Mouse (Mus musculus) olfactory bulb, adult 2 months (tissue): ENCODE measurements at regions not wholly inside any gene's neighbourhood (a gene's known extent, or its start where the extent isn't known, plus 50 kb on each side); places are given as distances from the start of the nearest gene placed in this dataset.

ENCODE experiments used
- H3K27ac ChIP-seq: fragments of 200-500 bp; 2 replicates; pipeline ENCODE4 v1.5.1; 2012; ENCODE audit warnings: low read depth, low read length; ENCODE audit not compliant: insufficient read depth
- H3K4me1 ChIP-seq: fragments of 200-500 bp; 2 replicates; pipeline ENCODE4 v1.6.1; 2012; ENCODE audit warnings: low read length; ENCODE audit not compliant: control insufficient read depth, insufficient read depth
- H3K4me3 ChIP-seq: fragments of 200-500 bp; 2 replicates; pipeline ENCODE4 v1.5.1; 2012; ENCODE audit warnings: mild to moderate bottlenecking, low read depth, low read length, moderate library complexity; ENCODE audit not compliant: insufficient read depth
- CTCF ChIP-seq: fragments of 200-500 bp; IDR thresholded peaks from 2 replicates; pipeline ENCODE4 v1.5.1; 2012; ENCODE audit warnings: low read depth, mild to moderate bottlenecking, low read length, moderate library complexity; ENCODE audit not compliant: insufficient read depth
- POLR2A ChIP-seq: fragments of 200-500 bp; IDR thresholded peaks from 2 replicates; pipeline ENCODE4 v1.6.1; 2012; ENCODE audit warnings: mild to moderate bottlenecking, low read depth, low read length, moderate library complexity; ENCODE audit not compliant: insufficient read depth
- WGBS: fragments of 180-500 bp; shearing (Covaris S2); methylation state at CpG from one replicate; pipeline ENCODE4 v1.1.7; 2018; 5-methylcytosine and 5-hydroxymethylcytosine counted together

DNA sequence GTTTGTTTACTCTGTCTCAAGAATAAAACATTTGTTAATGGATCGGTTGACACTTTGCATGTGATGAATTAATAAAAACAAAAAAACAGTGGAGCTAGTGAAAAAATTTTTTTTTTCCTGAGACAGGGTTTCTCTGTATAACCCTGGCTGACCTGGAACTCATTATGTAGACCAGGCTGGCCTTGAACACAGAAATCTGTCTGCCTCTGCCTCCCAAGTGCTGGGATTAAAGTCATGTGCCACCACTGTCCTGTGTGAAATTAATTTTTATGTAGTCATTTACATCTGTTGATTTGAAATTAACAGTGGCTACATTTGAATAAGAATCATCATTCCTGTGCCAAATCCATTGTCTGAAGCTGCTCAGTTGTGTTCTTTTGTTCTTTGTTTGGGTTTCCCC, 2050.4 kb downstream of the A830018L16Rik start:
- no peak overlapping the region for H3K27ac ChIP-seq
- no peak overlapping the region for H3K4me3 ChIP-seq
- H3K4me1 ChIP-seq, result no peaks in the 10 kb centered on the region
- TF ChIP-seq CTCF, result no peak
- no peak for TF ChIP-seq POLR2A
- 96% methylated on average over 1 of the region's 1 CpGs for WGBS

DNA sequence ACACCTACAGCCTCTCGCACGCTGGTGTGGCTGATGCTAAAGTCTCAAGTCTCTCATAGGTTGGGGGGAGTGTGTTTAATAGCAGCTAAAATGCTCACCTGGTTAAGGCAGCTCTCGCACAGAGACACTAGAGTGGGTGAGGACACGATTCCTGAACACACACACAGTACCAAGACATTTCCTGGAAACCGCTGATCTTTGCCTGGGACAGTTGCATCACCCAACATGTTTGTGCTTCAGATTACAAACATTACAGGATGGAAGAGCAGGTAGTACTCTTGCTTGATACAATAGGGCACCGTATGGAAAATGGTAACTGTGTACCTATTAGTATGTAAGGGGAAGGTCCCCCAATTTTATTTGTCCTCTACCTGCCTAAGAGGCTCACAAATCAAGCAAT, 2053.3 kb downstream of the A830018L16Rik start:
- WGBS, result 88% methylated on average over 6 of the region's 6 CpGs
- no peak overlapping the region for H3K27ac ChIP-seq

DNA sequence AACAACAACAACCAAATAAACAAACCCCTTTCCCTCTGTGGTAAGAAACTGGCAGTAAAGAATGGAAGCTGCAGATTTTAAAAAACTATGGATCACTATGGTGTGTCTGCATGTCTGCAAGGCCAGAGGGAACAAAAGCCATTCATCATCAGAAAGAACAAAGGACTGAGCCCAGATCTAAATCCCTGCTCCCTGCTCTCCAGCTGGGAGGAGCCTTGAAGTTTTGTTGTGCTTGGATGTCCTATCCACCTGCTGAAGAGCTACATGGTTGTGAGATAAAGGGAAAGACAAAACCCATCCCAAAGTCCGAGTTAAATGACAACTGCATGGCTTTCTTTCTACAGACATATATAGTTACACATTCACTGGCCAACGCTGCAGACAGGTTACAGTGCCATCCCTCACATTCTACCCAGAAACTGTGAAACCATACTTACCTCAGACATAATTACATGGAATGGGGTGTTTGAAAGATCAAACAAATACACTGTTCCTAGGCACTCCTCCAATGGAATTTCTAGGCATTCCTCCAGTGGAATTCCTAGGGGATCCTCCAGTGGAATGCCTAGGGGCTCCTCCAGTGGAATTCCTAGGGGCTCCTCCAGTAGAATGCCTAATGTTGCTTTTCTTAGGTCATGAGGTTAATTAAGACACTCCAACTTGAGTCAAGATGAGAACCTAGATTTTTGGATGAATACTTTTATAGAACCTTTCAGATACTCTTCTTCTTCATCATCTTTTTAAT, 2054.2 kb downstream of the A830018L16Rik start:
- Histone ChIP-seq H3K27ac (no peak overlapping the region), H3K4me3 (no peak overlapping the region), H3K4me1 (no peaks in the 10 kb centered on the region)
- TF ChIP-seq CTCF (no peak), POLR2A (no peak)
- WGBS, result 45% methylated on average over 2 of the region's 2 CpGs

More for the DNA sequence above, 2053.3 kb downstream of the A830018L16Rik start:
- Histone ChIP-seq H3K4me1 (no peaks in the 10 kb centered on the region), H3K4me3 (no peak overlapping the region)
- no peak for TF ChIP-seq POLR2A
- no peak for TF ChIP-seq CTCF

DNA sequence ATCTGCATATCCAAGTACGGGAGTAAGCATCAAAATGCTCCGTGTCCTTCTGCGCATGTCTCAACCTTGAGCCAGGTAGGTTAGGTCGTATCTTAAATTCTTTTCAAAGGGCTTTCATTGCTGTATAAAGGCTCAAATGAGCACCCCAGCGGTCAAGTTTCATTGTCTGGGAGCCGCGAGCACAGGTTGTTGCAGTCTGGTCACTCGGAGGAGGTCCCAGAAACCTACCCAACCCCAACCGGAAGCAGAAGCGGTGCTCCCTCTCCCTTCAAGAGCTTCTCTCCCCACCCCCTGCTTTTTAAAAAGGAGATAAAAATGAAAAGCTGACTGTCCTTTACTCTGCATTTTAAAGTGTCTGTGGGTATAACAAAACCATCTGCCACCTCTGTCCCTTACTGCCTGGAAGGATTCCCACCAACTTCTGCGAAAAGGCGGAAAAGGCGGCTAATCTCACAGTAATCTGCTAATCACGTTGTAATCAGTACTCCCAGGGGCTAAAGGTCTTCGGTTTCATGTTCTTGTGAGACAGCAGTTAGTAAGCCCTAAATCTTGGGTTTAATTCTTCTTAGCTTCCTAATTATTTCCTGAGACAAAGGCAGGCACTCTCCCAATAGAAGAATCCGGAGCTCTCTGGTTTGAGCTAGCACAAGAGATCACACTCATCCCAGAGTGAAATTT, 2081.0 kb downstream of the A830018L16Rik start:
- TF ChIP-seq POLR2A (no peak), CTCF (no peak)
- 27% methylated on average over 16 of the region's 16 CpGs for WGBS
- no peak overlapping the region for H3K4me3 ChIP-seq

DNA sequence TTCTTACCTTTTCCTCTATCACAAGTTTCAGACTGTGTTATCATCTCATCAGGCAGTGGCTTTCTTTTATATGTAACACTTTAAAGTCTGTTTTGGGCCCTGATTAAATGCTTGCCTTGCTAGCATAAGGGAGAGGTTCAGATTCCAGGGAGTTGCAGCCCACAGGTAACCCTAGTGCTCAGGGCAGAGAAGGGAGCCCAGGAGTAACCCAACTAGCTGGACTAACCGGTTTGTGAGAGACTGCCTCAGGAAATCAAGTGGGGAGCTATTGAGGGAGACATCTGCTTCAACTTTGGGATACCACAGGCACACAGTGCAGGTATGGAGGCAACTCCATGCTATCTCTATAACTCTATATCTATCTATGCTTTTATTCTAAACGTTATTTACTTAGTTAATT, 2082.5 kb downstream of the A830018L16Rik start:
- 40% methylated on average over 2 of the region's 2 CpGs for WGBS
- H3K4me1 ChIP-seq, result no peaks in the 10 kb centered on the region
- H3K4me3 ChIP-seq, result no peak overlapping the region
- no peak for TF ChIP-seq POLR2A
- no peak overlapping the region for H3K27ac ChIP-seq

More for the DNA sequence above, 2081.0 kb downstream of the A830018L16Rik start:
- Histone ChIP-seq H3K27ac (no peak overlapping the region), H3K4me1 (no peaks in the 10 kb centered on the region)

DNA sequence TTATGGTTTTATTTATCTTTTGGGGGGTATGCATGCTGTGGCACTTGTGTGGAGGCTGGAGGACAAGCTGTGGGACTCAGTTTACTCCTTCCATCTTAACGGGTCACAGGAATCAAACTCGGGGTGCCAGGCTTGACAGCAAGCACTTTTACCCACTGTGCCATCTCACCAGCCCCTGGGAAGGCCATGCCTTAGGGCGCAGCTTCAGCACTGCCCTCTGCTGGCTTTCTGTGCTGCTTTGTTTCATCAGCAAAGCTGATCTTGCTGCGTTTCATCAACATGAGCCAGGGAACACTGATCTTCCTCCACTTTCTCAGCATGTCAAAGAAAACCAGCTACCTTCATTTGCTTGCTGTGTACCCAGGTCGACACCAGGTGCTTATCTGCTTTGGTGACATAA, 2086.6 kb downstream of the A830018L16Rik start:
- TF ChIP-seq POLR2A (no peak), CTCF (peak; percentile 42)
- Histone ChIP-seq H3K27ac (no peak overlapping the region), H3K4me1 (no peaks in the 10 kb centered on the region), H3K4me3 (no peak overlapping the region)
- 33% methylated on average over 5 of the region's 5 CpGs for WGBS

DNA sequence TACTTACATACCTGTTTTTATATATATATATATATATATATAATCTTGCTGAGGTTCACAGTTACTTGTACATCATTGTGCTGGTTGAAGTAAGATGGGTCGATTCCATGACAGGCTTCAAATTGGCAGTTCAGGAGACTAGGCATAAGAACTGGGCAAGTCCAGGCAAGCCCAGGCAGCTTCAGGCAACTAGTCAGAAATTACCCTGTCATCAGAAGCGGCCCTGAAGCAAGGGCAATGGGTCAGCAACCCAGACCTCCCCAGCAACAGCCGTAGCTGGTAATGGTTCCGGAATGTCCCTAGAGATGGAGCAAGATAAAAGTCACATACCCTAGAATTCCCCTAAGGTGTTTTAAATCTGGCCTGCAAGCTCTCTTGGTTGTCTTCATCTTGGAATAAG, 2088.0 kb downstream of the A830018L16Rik start:
- Histone ChIP-seq H3K27ac (no peak overlapping the region), H3K4me1 (no peaks in the 10 kb centered on the region), H3K4me3 (no peak overlapping the region)
- TF ChIP-seq POLR2A (no peak), CTCF (no peak)
- 90% methylated on average over 4 of the region's 4 CpGs for WGBS

DNA sequence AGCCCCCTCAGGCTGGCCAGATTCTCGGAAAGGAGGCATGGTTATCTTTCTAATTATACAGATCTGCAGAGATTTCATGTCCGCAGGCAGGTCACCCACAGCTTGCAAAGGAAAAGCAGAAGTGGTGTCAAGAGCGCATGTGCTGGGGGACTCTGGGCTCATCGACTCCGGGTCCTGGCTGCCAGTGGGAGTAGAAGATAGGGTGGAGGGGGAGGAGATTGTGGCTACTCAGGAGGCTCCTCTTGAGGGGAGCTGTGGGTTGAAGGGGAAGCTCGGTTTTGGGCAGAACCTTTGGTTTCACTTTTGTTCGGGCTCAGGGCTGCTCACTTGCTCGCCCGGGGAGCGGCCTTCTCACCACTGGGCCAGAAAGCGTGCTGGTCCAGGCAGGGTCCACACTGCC, 2099.9 kb downstream of the A830018L16Rik start:
- WGBS, result 89% methylated on average over 11 of the region's 11 CpGs
- H3K4me1 ChIP-seq, result no peaks in the 10 kb centered on the region
- no peak overlapping the region for H3K27ac ChIP-seq
- TF ChIP-seq CTCF (no peak), POLR2A (no peak)
- no peak overlapping the region for H3K4me3 ChIP-seq
